Mouse (Mus musculus): ENCODE data around the gene Col16a1.

DNA sequence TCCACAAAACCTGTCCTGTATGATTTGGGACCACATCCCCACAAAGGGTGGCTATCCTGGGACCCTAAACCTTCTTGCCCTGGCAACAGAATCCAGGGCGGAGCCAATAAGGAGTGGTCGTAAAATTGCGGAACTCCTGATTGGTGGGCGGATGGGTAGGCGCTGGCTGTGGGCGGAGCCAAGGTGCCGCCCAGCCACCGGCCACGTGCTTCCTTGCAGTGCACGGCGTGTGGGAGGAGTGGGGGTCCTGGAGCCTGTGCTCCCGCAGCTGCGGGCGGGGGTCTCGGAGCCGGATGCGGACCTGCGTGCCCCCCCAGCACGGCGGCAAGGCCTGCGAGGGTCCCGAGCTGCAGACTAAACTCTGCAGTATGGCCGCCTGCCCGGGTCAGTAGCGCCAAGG lies 41.1 kb upstream of the Col16a1 start:
- TF ChIP-seq ZNF384 (IDR thresholded peaks at IDR 0.05; ENCODE audit: low read depth, low read length) = no peak
- TF ChIP-seq CHD2 (IDR thresholded peaks at IDR 0.05; ENCODE audit: low read depth, low read length) = no peak

Measured in ES-E14 (cell line).